Mouse (Mus musculus): Measurements from ENCODE around the gene Smim7.

DNA sequence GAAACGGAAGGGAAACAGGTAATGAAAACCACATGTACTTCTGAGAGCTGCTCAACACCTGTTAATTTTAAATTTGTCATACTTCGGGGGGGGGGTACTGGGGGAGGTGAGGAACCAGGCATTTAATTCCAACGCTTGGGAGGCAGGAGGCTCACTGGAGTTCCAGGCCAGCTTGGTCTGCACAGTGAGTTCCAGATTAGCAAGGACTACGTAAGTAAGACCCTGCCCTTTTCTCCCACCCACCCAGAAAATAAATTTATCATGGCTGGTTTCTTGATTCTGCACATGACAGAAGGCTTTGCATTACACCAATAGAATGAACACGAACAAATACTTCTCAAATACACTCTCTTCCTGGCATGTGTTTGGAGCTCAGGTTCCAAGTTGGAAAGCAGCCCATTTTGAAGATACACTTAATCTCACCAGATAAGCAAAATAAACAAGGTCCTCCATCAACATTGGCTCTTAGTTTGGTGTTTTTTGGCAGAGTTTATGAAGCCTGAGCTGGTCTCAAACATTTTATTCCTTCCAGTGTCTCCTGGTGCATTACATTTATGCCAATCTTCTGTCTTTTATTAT lies 21.5 kb downstream of the Smim7 start:
- TF ChIP-seq CTCF (conservative IDR thresholded peaks at IDR 0.05; ENCODE audit: low read length) = no peak
- no peak for TF ChIP-seq POU5F1 (IDR thresholded peaks at IDR 0.05; ENCODE audit: borderline replicate concordance, low read length)
- TF ChIP-seq NANOG (IDR thresholded peaks at IDR 0.05; ENCODE audit: borderline replicate concordance, low read length) = no peak

Measured in E14TG2a.4 (cell line).